Mouse (Mus musculus) ES-Bruce4 (cell line): ENCODE measurements around the gene Tbck.

Experiments used
- EP300 ChIP-seq: IDR thresholded peaks from 2 replicates; pipeline ENCODE4 v1.6.1; 2011; ENCODE audit warnings: low read depth, low read length; ENCODE audit not compliant: insufficient read depth
- POLR2A ChIP-seq: IDR thresholded peaks from one replicate; pipeline ENCODE4 v1.8.1; 2011; ENCODE audit warnings: low read length; ENCODE audit not compliant: insufficient read depth

GRCm38 (mm10) chr3:132884459-132884858 lies 200.5 kb downstream of the Tbck start:
- TF ChIP-seq POLR2A (no peak), EP300 (no peak)
